Mouse (Mus musculus) heart, embryonic 11.5 days (tissue): ENCODE measurements around the gene Tjp2. TPM values are rescaled to one million over a fixed set of nuclear protein-coding genes. Genes with fewer than 3 reads are reported as not detected.
A peak's percentile ranks its signal among the peaks of the same experiment; 100 is the strongest.

Experiments used
- ATAC-seq: fragments of 200-750 bp; cut with Nextera tagmentation; replicated peaks from 2 replicates; pipeline ENCODE4 v1.8.0; 2017; ENCODE audit warnings: moderate library complexity; ENCODE audit not compliant: insufficient number of reproducible peaks, low FRiP score, low TSS enrichment
- H3K27ac ChIP-seq: fragments of 300-500 bp; sonication (generic); 2 replicates; pipeline ENCODE4 v1.5.1; 2014; ENCODE audit warnings: mild to moderate bottlenecking, low read depth, low read length
- H3K27me3 ChIP-seq: fragments of 300-500 bp; sonication (generic); 2 replicates; pipeline ENCODE4 v1.6.1; 2014; ENCODE audit warnings: mild to moderate bottlenecking, low read length, mixed read lengths; ENCODE audit not compliant: control insufficient read depth, insufficient read depth
- H3K36me3 ChIP-seq: fragments of 300-500 bp; sonication (generic); 2 replicates; pipeline ENCODE4 v1.6.1; 2014; ENCODE audit warnings: mild to moderate bottlenecking, low read length, moderate library complexity, mixed read lengths; ENCODE audit not compliant: control insufficient read depth, insufficient read depth
- H3K4me1 ChIP-seq: fragments of 300-500 bp; sonication (generic); 2 replicates; pipeline ENCODE4 v1.6.1; 2014; ENCODE audit warnings: low read length; ENCODE audit not compliant: control insufficient read depth, insufficient read depth
- H3K4me2 ChIP-seq: fragments of 300-500 bp; sonication (generic); 2 replicates; pipeline ENCODE4 v1.6.1; 2014; ENCODE audit warnings: mild to moderate bottlenecking, moderate library complexity
- H3K4me3 ChIP-seq: fragments of 300-500 bp; sonication (generic); 2 replicates; pipeline ENCODE4 v1.5.1; 2014; ENCODE audit warnings: low read depth, low read length
- H3K9ac ChIP-seq: fragments of 300-500 bp; sonication (generic); 2 replicates; pipeline ENCODE4 v1.6.1; 2014; ENCODE audit warnings: mild to moderate bottlenecking, low read depth, low read length, moderate library complexity
- H3K9me3 ChIP-seq: fragments of 300-500 bp; sonication (generic); replicated peaks from 2 replicates; pipeline ENCODE4 v1.6.1; 2016; ENCODE audit warnings: low read length; ENCODE audit not compliant: control insufficient read depth
- WGBS: fragments of 180-500 bp; shearing (Covaris S2); extraction: QIAGEN DNeasy Blood & Tissue Kit; methylation state at CpG from one replicate; pipeline ENCODE4 v1.1.7; 2014; ENCODE audit not compliant: insufficient replicate concordance; 5-methylcytosine and 5-hydroxymethylcytosine counted together
- polyA plus RNA-seq: library from polyadenylated mRNA; unstranded; fragments of >200 nt; fragmentation: Nextera tagmentation; extraction: Ambion mirVana; gene quantifications from 2 replicates; pipeline ENCODE4 v1.2.1, GENCODE M21; 2014

Gene Tjp2
- polyA plus RNA-seq, 1 experiment from 2014 or later = 21.3 TPM

- H3K4me1 ChIP-seq = no peaks in the 10 kb centered on the region
- no peak overlapping the region for H3K4me3 ChIP-seq
- no peaks in the 10 kb centered on the region for H3K36me3 ChIP-seq
- no peak overlapping the region for H3K9ac ChIP-seq
- WGBS = 64% methylated on average over 4 of the region's 4 CpGs
- no peak overlapping the region for H3K4me2 ChIP-seq
- no peaks in the 10 kb centered on the region for H3K27me3 ChIP-seq
- no peak overlapping the region for H3K27ac ChIP-seq
- H3K9me3 ChIP-seq = no peaks in the 10 kb centered on the region
- no peak for ATAC-seq
Observed at GRCm38 (mm10) chr19:24073155-24073554, 151.7 kb downstream of the Tjp2 start.

- H3K27me3 ChIP-seq = no peaks in the 10 kb centered on the region
- 53% methylated on average over 12 of the region's 12 CpGs for WGBS
Observed at GRCm38 (mm10) chr19:24064348-24064895, 160.4 kb downstream of the Tjp2 start.

GRCm38 (mm10) chr19:24063585-24063984 is 161.2 kb downstream of the Tjp2 start:
- Histone ChIP-seq H3K9me3 (no peaks in the 10 kb centered on the region), H3K9ac (no peak overlapping the region), H3K4me2 (no peak overlapping the region), H3K4me1 (0 out of 2 replicates have a peak, but pooled peaks cover 3% of the 10 kb centered on the region), H3K36me3 (no peaks in the 10 kb centered on the region), H3K4me3 (no peak overlapping the region), H3K27ac (no peak overlapping the region), H3K27me3 (no peaks in the 10 kb centered on the region)
- ATAC-seq = no peak
- 73% methylated on average over 4 of the region's 4 CpGs for WGBS

More at GRCm38 (mm10) chr19:24064348-24064895, 160.4 kb downstream of the Tjp2 start:
- no peaks in the 10 kb centered on the region for H3K9me3 ChIP-seq
- no peak overlapping the region for H3K4me3 ChIP-seq
- no peak overlapping the region for H3K9ac ChIP-seq
- no peak overlapping the region for H3K27ac ChIP-seq
- no peak for ATAC-seq
- H3K4me2 ChIP-seq = no peak overlapping the region
- H3K36me3 ChIP-seq = no peaks in the 10 kb centered on the region
- H3K4me1 ChIP-seq = no peaks in the 10 kb centered on the region

GRCm38 (mm10) chr19:24058851-24059250 is 166.0 kb downstream of the Tjp2 start:
- no peaks in the 10 kb centered on the region for H3K9me3 ChIP-seq
- 75% methylated on average over 8 of the region's 8 CpGs for WGBS
- H3K4me3 ChIP-seq = no peak overlapping the region
- no peaks in the 10 kb centered on the region for H3K36me3 ChIP-seq
- no peak overlapping the region for H3K9ac ChIP-seq
- no peak overlapping the region for H3K4me2 ChIP-seq
- 0 out of 2 replicates have a peak overlapping the region, but pooled peaks have one; percentile 5 for H3K27ac ChIP-seq
- no peak for ATAC-seq
- H3K27me3 ChIP-seq = no peaks in the 10 kb centered on the region
- H3K4me1 ChIP-seq = peaks cover 17% of the 10 kb centered on the region

- no peaks in the 10 kb centered on the region for H3K27me3 ChIP-seq
- 0 out of 2 replicates have a peak, but pooled peaks have one; percentile 46 for ATAC-seq
- peak overlapping the region; percentile 73 for H3K27ac ChIP-seq
- H3K9me3 ChIP-seq = no peaks in the 10 kb centered on the region
- no peak overlapping the region for H3K4me3 ChIP-seq
- WGBS = 37% methylated on average over 5 of the region's 5 CpGs
- peaks cover 22% of the 10 kb centered on the region for H3K4me1 ChIP-seq
- no peak overlapping the region for H3K9ac ChIP-seq
- no peaks in the 10 kb centered on the region for H3K36me3 ChIP-seq
- H3K4me2 ChIP-seq = no peak overlapping the region
Observed at GRCm38 (mm10) chr19:24058021-24058420, 166.8 kb downstream of the Tjp2 start.

GRCm38 (mm10) chr19:24056880-24057279 is 167.9 kb downstream of the Tjp2 start:
- no peak for ATAC-seq
- Histone ChIP-seq H3K9me3 (no peaks in the 10 kb centered on the region), H3K4me3 (no peak overlapping the region), H3K4me1 (peaks cover 22% of the 10 kb centered on the region), H3K9ac (no peak overlapping the region), H3K27ac (no peak overlapping the region), H3K27me3 (no peaks in the 10 kb centered on the region), H3K36me3 (no peaks in the 10 kb centered on the region), H3K4me2 (no peak overlapping the region)
- 87% methylated on average over 1 of the region's 1 CpGs for WGBS

GRCm38 (mm10) chr19:24054904-24055303 is 169.9 kb downstream of the Tjp2 start:
- H3K4me3 ChIP-seq = no peak overlapping the region
- no peaks in the 10 kb centered on the region for H3K27me3 ChIP-seq
- no peak overlapping the region for H3K4me2 ChIP-seq
- peaks cover 22% of the 10 kb centered on the region for H3K4me1 ChIP-seq
- no peak for ATAC-seq
- H3K27ac ChIP-seq = peak overlapping the region; percentile 82
- WGBS = 36% methylated on average over 2 of the region's 2 CpGs
- H3K9me3 ChIP-seq = no peaks in the 10 kb centered on the region
- 0 out of 2 replicates have a peak overlapping the region, but pooled peaks have one; percentile 28 for H3K9ac ChIP-seq
- H3K36me3 ChIP-seq = no peaks in the 10 kb centered on the region

- no peak for ATAC-seq
- Histone ChIP-seq H3K4me3 (no peak overlapping the region), H3K4me1 (peaks cover 24% of the 10 kb centered on the region), H3K9ac (no peak overlapping the region), H3K27ac (peak overlapping the region; percentile 82), H3K9me3 (no peaks in the 10 kb centered on the region), H3K27me3 (no peaks in the 10 kb centered on the region), H3K4me2 (no peak overlapping the region), H3K36me3 (no peaks in the 10 kb centered on the region)
- 81% methylated on average over 5 of the region's 5 CpGs for WGBS
Observed at GRCm38 (mm10) chr19:24054265-24054664, 170.6 kb downstream of the Tjp2 start.

- Histone ChIP-seq H3K4me2 (no peak overlapping the region), H3K4me3 (no peak overlapping the region), H3K9ac (no peak overlapping the region), H3K4me1 (peaks cover 27% of the 10 kb centered on the region), H3K36me3 (no peaks in the 10 kb centered on the region), H3K27ac (peak overlapping the region; percentile 64), H3K27me3 (no peaks in the 10 kb centered on the region), H3K9me3 (no peaks in the 10 kb centered on the region)
- ATAC-seq = no peak
- 44% methylated on average over 2 of the region's 2 CpGs for WGBS
Observed at GRCm38 (mm10) chr19:24050514-24050913, 174.3 kb downstream of the Tjp2 start.
